Mouse (Mus musculus) myocyte (in vitro differentiated cells): ENCODE measurements around the gene Otud3.

Source experiments
- MAX ChIP-seq: IDR thresholded peaks from one replicate; pipeline ENCODE4 v1.6.1; 2011; ENCODE audit warnings: low read depth, mild to moderate bottlenecking, control low read depth
- MYOG ChIP-seq, 3 experiments: IDR thresholded peaks; one replicate each; pipeline ENCODE4 v1.6.1; 2011; ENCODE audit warnings: control low read depth in 2 of 3, low read depth in 2 of 3, mild to moderate bottlenecking in 2 of 3; ENCODE audit not compliant: insufficient read length in 2 of 3, control insufficient read depth in 1 of 3, insufficient read depth in 1 of 3
- POLR2A ChIP-seq: IDR thresholded peaks from one replicate; pipeline ENCODE4 v1.6.1; 2011; ENCODE audit warnings: low read depth, mild to moderate bottlenecking, control low read depth, moderate library complexity; ENCODE audit not compliant: insufficient read length
- POLR2AphosphoS2 ChIP-seq: IDR thresholded peaks from one replicate; pipeline ENCODE4 v1.6.1; 2011; ENCODE audit warnings: low read depth, control low read depth; ENCODE audit not compliant: insufficient read length
- TCF12 ChIP-seq: IDR thresholded peaks from one replicate; pipeline ENCODE4 v1.6.1; 2011; ENCODE audit warnings: mild to moderate bottlenecking, control low read depth; ENCODE audit not compliant: poor library complexity, insufficient read depth, severe bottlenecking
- USF1 ChIP-seq: IDR thresholded peaks from one replicate; pipeline ENCODE4 v1.6.1; 2011; ENCODE audit warnings: low read depth, mild to moderate bottlenecking, control low read depth, moderate library complexity

DNA sequence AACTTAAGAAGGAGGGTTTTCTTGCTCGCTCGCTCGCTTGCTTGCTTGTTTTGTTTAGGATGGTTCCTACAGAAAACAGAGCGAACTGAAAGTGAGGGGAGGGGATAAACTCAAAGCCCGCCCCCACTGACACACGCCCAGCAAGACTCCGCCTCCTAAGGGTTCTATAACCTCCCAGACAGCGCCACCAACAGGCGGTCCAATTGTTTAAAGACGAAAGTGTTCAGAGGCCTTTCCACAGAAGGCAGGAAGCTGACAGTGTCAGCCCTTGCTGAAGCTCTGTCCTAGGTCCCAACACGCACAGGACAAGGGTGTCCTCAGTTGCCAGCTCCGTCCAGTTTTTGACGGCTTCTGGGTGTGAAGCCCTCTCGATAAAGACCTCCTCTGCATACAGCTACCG lies 30.0 kb upstream of the Otud3 start:
- no peak for TF ChIP-seq USF1
- no peak for TF ChIP-seq POLR2A
- TF ChIP-seq MYOG (IDR thresholded peaks at IDR 0.05; ENCODE audit: control insufficient read depth in 1 of 3, insufficient read depth in 1 of 3, insufficient read length in 2 of 3, low read depth in 2 of 3), result no peak
- TF ChIP-seq TCF12, result no peak
- TF ChIP-seq POLR2AphosphoS2, result no peak
- TF ChIP-seq MAX, result no peak
